Mouse (Mus musculus) thymus, postnatal 4 days (tissue): ENCODE data around the gene Kif26b.

Experiments used
- DNase-seq: peaks from one replicate; pipeline ENCODE4 v3.0.0; 2021

Gene Kif26b

DNA sequence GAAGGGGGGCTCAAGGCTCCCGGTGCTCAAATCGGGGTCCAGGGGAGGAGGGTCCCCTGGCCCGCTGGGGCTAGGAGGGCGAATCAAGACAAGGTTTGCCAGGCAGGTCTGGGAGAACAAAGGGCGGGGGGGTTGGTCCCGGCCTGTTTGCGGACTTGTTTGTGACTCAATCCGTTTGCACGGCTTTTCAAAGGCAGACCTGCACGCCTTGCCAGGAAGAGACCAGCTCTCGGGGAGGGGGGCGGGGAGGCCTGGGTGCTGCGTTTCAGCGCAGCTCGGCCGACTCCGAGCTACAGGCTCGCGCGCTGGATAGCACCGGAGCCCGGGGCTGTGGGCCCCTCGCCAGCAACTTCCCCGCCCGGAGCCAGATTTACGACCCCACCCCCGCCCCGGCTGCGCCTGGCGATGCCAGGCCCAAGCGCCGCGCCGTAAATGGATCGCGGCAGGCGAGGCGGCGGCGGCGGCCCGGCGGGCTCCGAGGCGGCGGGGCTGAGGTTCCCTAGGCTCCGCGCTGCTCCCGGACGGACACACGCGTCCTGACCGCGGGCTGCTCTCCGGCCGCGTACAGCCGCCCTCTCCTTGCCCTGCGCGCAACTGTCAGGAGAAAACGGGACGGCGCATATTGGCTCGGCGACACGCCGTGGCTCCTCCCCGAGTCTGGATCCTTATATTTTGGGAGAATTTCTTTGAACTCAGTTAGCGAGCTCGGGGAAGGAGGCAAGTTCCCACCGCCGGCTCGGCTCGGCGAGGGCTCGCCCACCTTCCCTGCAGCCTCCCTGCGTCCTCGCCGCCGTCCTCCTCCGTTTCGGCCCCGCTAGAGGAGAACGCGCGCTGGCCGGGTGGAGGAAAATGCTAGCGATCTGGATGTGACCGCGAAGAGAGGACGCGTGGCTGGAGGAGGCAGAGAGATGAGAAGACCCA lies at the start of gene Kif26b:
TSS of gene Kif26b (plus strand) at position 695 of the 921 bp plus-strand sequence.
- DNase-seq = peak; percentile 42

DNA sequence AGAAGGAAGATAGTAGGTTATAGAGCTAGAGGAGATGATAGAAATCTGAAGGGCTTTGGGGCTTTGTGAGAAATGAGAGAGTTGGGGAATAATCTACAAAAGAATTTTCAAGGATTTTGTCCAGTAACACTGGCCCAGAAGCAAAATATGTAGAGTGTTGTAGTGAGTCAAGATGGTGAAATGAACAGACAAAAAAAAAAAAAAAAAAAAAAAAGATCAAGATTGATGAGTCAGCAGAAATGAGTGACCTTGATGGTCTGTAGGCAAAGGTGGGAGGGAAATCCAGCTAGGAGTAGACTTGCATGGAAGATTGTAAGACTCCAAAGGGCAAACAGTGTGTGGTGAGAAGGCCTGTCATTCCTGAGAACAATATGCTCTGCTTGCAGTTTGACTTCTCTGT lies 45.1 kb upstream of the Kif26b start:
- DNase-seq = no peak

DNA sequence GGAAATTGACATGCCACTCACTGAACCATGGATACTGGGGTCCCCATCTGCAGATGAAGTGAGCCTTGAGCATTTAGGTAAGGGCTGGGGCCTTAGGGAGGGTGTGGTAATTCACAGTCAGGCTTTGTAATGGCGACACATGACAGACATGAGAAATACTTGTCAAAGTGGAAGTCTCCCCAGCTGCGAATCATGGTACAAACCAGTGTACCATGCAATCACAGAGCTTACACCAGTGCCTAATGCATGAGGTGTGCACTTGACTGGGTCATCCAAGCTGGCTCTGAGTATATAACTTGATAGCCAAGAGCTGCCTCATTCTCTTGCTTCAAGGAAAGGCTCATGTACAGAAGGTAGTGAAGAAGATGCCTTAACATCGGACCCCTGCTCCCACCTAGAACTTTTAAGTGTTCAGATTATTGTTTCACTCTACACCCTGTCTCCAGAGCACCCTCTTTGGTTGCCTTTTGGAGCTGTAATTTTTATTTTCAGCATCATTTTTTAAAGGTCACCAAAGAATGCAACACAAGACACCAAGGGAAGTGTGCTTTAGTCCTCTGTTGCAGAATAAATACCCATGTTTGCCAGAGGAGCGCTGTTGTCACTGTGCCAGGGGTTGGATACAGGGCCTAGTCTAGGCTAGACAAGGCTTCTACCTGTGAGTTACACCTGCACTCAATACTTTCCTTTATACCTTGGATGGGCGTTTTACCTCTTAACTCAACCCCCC lies 43.6 kb upstream of the Kif26b start:
- no peak for DNase-seq

DNA sequence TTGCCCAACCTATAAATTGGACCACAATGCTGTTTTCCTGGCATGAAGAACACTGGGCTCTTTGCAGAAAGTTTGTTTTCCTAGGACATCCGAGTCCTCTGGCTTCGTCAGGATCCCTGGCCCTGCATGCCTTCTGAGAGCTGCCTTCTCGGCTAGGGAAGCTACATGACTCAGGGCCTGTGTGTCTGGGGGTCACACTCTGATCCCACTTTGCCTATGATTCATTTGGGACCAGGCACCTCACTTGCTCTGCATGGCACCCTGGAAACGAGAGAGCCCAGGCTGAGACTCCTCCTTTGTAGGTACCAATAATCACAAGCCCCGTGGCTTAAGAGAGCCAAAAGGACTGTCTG lies 43.1 kb upstream of the Kif26b start:
- no peak for DNase-seq

DNA sequence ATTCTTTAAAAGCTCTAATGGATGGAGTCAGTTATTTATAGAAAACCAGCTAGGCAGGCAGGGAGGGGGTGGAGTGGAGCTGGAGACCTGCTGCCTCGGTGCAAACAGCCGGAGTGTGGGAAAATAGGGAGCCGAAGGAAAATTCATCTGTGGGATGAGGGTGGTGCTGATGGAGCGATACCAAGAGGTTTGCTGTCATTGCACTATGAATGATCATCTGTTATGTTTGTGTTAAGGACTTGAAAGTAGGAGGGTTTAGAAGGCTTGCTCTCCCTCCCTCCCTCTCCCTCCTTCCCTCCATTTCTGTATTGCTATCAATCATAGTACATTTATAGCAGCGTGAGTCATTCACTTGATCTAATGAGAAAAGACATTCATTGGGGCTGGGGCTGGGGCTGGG lies 42.1 kb upstream of the Kif26b start:
- DNase-seq = no peak

DNA sequence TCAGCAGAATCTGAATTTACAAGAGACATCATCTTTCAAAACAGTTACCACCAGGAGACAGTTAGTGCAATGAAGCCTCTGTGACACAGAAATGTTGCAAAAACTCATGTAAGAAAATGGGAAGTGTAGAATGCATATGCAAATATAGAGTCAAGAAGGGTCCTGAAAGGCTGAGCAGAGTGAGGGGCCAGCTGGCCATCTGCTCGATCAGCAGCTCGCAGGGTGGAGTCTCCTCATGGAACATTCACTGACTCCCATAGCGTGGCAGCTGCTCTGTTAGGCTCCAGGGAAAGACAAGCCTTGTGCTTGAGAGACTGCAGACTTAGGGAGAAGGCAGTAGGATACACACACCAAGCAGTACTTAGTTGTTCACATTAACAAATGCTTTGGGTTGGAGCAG lies 39.8 kb upstream of the Kif26b start:
- no peak for DNase-seq

DNA sequence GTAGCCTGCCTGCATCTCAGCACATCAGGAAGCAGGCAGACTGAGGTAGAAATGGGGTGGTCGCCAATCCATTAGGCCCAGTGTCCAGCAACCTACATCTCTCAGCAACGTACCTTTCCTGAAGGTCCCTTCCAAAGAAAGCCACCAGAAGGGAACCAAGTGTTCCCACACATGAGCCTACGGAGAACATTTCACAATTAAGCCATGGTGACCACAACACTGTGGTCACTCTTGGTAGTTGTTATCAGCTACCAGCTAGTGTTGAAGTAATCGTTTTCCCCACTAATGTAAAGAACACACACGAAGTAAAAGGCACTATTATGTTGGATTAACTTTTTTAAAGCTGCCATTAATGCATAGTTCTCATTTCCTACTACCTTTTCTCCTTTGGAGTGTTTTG lies 37.2 kb upstream of the Kif26b start:
- no peak for DNase-seq

DNA sequence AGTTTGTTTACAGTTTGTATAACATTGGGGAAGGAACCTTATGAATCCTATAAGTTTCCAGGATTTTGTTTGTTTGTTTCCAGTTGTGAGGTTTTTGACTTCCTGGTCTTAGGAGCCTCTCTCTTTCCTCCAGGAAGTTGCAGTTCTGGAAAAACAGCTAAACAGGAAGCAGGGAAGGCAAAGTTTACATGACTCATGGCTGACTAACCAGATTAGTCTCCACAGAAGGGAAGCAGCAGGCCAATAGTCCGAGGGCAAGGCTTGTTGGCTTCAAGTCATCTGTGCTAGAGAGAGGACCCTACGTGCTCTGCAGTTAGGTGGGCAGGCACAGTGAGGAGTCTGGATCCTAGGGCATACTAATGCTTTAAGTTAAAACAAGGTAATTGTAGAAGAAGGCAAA lies 36.4 kb upstream of the Kif26b start:
- no peak for DNase-seq

DNA sequence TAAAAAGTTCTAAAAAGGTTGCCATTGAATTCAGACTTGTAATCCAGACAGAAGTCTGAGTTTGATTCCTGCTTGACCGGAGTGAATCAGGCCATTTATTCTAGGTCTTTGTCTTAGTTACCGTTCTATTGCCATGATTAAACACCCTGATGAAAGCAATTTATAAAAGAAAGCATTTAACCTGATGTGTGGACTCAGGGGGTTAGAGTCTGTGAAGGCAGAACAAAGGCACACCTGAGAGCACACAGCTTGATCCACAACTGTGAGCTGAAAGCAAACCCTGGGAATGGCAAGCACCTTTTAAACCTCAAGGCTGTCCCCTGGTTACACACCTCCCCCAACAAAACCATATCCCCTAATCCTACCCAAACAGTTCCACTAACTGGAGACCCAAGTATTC lies 32.7 kb upstream of the Kif26b start:
- DNase-seq = no peak

DNA sequence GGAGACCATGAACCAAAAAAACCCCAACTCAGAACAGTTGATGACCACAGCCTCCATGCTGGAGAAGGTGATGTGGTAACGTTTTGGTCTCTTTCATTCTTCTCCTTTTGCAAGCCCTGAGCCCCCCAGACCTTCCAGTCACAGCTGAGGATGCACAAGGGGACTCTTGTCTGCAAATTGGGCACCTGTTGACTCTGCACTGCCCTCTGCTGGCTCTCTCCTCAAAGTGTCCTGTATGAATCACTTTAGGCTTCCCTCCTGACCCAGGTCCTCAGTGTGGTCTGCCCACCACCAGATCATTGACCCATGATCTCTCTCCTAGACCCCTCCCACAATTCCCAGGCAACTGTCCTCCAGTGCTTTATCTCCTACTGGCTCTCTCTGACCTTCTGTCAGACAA lies 32.1 kb upstream of the Kif26b start:
- DNase-seq = peak; percentile 78

DNA sequence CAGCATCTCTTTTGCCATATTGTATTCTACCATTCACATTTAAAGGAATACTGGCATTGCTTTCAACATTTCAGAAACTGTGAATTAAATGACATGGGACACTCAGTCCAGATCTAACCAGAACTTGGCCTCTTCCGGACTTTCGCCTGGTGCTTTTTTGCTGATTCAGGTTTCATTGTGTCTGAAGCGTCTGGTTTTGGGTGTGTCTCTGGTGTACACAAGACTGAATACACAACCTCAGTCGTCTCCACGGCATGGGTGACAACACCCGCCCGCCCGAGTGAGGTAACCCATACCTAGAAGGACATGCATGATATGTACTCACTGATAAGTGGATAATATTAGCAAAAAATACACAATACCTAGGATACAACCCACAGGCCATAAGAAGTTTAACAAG lies 22.0 kb upstream of the Kif26b start:
- DNase-seq = no peak

DNA sequence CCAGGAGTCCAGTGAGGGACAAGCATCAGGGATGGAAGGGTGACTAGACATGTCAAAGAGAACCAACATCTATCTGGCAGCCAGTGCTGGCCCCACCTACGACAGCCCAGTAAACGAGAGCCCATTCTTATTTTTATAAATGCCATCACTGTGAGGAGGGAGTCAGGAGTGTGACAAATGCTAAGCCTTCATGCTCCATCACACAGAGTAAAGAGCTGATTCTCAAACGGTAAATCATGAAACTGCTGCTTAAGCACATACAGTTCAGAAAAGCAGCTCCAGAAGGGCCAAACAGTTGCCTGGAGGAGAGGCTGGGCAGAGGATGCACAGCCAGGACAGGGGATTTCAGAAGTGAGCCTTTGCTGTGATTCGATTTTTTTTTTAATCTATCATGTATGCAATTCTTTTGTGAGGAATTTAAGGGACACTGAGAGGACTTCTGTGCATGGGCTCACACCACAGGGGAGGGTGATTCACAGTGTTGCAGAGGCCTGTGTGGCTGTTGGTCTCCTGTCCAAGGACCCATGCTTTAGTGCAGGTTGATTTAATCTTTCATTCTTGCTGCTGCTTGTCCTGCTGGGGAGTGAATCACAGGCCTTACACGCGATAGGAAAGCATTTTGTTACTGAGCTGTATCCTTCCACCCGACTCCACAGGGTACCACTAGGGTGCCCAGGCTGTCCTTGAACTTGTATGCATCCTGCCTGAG lies 16.4 kb upstream of the Kif26b start:
- no peak for DNase-seq

DNA sequence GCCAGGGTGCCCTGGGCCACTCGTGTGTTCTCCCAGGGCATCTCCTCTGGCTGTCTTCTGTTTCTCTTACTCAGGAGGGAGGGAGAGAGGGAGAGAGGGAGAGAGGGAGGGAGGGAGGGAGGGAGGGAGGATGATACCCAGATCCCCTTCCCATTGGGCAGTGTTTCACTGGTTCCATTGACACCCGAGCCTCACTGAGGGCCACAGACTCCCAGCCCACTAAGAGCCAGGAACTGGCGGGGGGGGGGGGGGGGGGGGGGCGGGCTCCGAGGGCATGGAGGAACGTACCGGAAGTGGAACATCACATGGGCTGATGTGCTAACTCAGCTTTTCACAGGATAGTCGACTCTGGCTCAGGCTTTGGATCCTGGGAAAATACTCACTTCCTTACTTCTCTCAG lies 15.0 kb upstream of the Kif26b start:
- DNase-seq = no peak

DNA sequence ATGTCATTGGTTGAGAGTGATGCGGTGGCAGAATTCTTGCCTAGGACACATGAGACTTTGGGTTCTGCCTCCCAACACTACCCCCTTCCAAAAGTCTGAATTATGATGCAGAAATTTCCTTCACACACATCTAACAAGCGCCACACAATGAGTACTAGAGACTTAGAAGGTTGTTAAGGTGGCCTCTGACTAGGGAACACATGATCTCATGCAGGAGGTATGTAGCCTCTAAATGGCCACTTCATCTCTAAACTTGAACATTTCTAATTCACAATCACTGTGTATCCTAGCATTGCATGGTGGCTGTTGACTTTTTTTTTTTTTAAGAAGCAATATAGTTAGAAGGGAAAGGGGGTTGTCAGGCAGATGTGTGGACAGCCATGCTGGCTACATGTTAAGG lies 13.1 kb upstream of the Kif26b start:
- no peak for DNase-seq

DNA sequence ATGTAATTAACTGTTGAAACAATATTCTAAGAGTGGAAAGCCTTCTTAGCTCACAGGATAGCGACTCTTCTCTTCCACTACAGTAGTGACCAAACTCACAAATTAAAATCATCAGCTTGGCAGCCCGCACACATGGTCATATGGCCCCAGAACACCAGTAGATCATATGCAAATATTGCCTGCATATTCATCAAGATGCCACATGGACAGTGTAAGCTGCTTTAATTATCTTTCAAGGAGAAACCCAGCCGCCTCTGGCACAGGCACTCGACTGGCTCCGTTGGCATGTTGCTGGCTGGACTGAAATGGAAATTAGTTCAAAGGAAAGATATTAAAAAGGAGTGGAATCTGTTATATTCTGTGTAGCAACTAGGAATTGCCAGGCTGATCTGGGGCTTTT lies 6.5 kb upstream of the Kif26b start:
- no peak for DNase-seq

DNA sequence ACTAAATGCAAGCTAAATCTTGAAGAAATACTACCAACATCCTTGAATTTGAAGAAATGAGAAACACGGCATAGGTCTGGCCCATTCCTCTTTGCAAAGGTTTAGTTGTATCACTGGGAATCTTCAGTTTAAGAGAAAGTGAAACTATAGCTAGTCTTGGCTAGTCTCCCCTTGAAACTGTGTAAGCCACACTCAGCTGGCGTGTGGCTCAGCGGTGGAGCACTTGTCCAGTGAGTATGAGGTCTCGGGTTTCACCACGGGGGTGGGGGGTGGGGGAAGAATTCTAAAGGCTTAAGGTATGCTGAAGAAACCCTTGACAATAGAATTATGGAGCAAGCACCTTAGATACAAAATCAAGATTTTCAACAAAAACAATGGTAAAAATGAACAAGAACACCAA lies 5.8 kb upstream of the Kif26b start:
- no peak for DNase-seq

DNA sequence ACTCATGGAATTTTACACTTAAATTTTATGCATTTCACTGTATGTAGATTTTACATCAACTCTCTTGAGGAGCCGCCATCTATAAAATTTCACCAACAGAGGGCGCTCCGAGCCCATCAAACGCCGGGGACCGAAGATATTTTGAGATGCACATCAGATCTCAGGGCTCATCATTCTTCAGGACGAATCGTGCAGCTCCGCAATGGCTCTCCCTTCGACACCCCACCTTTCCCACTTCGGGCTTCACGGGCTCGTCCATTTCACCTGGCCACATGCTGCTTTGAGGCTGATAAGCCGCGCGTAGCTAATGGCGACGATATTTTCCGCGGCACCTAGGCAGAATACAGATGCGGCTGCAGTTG lies 1.8 kb upstream of the Kif26b start:
- peak; percentile 78 for DNase-seq

DNA sequence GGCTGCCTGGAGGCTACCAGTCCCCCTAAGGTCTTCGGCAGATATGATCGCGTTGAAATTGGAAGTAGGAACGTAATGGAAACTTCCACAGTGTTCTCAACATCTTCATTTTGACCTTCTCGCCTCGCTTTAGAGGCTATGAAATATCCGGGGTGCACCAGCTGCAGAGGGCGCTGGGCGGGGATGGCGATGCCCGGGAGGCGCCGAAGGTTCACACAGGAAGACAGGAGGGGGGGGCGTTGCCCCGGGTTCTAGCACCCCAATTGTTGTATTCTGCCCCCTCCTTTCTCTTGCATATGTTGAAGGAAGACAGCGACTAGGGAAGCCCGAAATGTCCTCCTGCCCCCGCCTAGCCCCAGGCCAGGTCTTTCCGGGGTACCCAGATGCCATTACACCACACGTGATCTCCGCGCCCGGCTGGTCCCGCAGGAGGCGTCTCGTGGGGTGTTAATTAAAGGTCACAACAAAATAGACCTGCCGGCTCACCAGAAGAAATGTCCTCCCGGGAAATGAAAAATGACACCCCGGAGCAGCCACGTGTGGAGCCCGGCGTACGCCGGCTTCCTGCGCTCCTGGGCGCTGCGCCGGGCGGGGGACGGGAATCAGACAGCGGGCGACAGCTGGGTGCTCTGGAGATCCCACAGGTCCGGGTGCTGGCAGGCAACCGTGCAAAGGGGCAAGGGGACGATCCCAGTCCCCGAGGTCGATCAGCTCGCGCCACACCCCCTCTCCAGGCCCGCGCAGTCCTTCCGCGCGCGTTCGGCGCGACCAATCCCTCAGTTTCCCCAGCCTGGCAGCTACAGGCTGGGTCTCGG lies 1.2 kb upstream of the Kif26b start:
- DNase-seq = peak; percentile 71

DNA sequence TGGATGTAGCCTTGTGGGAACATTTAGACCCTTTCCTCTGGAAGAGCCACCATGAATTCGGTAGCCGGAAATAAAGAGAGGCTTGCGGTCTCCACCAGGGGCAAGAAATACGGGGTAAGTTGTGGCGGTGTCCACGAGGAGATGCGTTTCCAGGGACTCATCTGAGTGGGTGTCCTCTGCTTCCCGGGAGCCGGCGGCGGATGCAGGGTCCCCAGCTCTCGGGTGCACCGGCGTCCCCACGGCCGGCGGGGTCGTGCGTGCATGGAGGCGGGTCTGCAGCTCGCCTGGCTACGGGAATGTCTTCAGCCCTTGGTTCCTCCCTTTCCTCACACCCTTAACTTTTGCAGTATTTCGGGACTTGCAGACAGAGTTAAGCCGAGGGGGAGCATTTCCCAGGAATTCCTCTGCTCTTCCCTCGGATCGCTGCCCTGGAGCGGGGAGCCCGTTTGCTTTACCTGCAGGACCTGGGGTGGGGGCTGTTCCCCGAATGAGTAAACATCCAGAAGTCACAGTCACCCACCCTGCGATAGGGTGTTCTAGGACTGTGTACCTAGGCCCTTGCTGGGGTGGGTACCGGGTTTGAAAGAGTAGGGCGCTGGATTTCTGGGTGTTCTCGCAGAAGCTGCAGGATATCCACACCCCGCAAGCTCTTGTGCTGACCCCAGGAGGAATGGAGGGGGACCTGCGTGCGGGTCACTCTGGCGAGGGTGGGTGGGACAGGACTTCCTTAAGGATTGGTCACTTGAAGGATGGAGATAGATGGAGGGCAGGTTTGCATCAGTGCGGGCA lies 781 bp downstream of the Kif26b start:
- peak; percentile 41 for DNase-seq

DNA sequence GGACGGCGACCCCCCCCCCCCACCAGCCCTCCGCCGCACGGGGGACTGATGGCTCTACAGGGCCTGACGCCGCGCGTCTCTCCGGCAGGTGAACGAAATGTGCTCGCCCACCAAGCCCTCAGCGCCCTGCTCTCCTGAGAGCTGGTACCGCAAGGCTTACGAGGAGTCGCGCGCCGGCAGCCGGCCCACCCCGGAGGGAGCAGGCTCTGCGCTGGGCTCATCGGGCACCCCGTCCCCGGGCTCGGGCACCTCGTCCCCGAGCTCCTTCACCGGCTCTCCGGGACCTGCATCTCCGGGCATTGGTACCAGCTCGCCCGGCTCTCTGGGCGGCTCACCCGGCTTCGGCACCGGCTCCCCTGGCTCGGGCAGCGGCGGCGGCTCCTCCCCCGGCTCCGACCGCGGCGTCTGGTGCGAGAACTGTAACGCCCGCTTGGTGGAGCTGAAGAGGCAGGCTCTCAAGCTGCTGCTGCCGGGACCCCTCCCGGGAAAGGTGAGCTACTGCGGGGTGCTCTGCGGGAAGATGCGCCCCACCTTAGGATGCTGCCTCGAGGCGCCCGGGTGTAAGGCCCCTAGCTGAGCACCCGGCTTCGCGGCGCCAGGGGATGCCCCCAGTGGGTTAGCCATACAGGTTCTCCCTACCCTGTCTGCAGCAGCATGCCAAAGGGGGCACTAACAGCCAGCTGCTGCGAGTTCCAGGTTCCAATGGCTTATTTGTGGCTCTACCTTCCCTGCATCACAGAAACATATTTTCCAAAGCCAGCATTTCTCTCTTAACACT lies 1.6 kb downstream of the Kif26b start:
- DNase-seq = peak; percentile 87

DNA sequence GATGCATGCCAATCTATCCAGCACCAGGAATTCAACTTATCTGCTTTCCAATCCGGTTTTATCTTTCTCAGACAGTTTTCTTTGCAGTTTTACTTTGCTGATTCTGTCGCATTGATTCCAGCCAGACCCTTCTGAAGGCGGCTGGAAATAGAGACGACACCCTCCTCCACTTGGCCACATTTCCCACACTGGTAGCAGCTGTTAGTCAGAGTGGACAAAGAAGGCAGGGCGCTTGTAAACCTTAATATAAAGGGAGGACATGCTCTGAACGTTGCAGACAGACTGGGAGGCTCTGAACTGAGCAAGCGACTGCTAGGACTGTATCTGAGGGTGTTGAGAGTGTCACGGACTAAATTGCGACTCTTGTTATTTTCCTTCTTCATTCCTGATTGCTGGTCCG lies 11.3 kb downstream of the Kif26b start:
- no peak for DNase-seq
